Mouse (Mus musculus): Measurements from ENCODE around the gene Vmn1r176.
"Not testable (repeated sequence)": the region's sequence is repeated elsewhere in the genome, so short reads cannot be mapped to it uniquely, and the experiment has no call there.

The Vmn1r176 gene

DNA sequence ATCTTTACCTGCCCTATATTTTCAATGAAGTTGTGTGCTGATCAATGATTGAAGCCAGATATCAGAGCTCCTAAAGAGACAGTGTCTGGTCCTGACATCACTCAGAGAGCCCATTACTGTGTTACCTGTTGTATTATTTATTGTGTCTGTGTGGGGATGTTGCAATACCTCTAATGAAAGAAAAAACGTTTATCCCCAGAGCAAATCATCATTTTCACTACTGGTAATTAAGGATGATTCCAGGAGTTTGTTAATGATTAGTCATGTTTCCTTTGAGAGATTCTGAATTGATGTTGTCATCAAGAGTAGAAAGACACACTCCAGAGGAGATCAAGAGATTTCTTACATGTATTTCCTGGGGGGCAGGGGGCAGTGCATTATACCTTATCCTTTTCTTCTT lies at the start of gene Vmn1r176:
TSS of gene Vmn1r176 (minus strand) at position 101 of the 400 bp plus-strand sequence.
- DNase-seq: not testable (repeated sequence)

DNA sequence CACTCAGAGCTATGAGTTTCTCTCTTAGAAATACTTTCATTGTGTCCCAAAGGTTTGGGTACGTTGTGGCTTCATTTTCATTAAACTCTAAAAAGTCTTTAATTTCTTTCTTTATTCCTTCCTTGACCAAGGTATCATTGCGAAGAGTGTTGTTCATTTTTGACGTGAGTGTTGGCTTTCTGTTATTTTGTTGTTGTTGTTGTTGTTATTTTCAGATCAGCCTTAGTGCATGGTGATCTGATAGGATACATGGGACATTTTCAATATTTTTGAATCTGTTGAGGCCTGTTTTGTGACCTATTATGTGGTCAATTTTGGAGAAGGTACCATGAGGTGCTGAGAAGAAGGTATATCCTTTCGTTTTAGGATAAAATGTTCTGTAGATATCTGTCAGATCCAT lies 39.7 kb upstream of the Vmn1r176 start:
- not testable (repeated sequence) for DNase-seq

DNA sequence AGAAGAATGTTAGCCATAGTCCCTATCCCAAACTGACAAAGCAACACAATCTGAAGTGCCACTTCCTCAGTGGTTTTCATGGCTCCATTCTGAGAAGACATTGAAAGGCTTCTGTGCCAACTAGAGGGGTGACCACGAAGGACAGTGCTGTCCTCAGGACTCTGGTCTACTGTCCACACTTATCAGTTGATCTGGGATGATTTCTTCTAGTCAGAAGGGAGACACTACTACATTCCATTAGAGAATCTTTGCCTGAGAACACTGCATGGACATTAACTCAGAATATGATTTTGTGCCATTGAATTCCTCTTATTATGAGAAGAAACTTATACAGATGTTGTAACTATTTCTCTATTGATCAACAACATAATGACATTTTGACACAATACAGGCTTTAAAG lies 29.2 kb upstream of the Vmn1r176 start, which contains the start of gene Vmn1r177:
TSS of gene Vmn1r177 (minus strand) at position 101 of the 400 bp plus-strand sequence.
- not testable (repeated sequence) for DNase-seq

DNA sequence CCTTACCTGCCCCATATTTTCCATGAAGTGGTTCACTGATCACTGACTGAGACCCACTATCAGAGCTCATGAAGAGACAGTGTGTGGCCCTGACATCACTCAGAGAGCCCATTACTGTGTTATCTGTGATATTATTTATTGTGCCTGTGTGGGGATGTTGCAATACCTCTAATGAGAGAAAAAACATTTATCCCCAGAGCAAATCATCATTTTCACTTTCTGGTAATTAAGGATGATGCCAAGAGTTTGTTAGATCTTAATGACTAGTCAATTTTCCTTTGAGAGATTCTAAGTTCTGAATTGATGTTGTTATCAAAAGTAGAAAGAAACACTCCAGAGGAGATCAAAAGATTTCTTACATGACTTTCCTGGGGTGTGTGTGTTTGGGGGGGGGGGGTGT lies 26.6 kb downstream of the Vmn1r176 start, which contains the start of gene Vmn1r175:
TSS of gene Vmn1r175 (minus strand) at position 101 of the 400 bp plus-strand sequence.
- DNase-seq: not testable (repeated sequence)

DNA sequence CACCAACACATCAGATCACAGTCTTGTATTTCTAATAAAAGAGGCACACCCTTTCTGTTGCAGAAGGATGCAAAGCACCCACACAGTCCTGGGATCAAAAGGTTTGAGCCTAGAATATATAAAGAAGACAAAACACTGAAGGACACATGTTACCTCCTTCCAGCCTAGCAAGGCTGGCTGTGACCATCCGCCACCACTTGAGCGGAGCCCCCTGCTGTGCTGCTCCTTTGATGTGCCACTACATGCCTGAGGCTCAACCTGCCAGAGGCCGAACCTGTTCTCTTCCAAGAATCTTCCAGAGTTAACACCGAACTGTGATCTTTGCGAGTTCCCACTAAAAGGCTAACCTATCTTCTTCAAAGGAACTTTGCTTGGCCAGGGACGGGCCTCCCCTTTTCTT lies 52.6 kb downstream of the Vmn1r176 start:
- DNase-seq: no peak
